Mouse (Mus musculus): ENCODE results near the gene Stx6.

Stx6 gene

GRCm38 (mm10) chr1:155236306-155237024, 78.0 kb downstream of the Stx6 start:
- DNase-seq: no peak

GRCm38 (mm10) chr1:155237390-155237789, 78.9 kb downstream of the Stx6 start:
- no peak for DNase-seq

GRCm38 (mm10) chr1:155238126-155238525, 79.6 kb downstream of the Stx6 start:
- DNase-seq: no peak

GRCm38 (mm10) chr1:155239169-155239568, 80.7 kb downstream of the Stx6 start:
- DNase-seq: no peak

- no peak for DNase-seq
Observed at GRCm38 (mm10) chr1:155239962-155240717, 81.6 kb downstream of the Stx6 start.

- no peak for DNase-seq
Observed at GRCm38 (mm10) chr1:155241701-155242487, 83.4 kb downstream of the Stx6 start.

- DNase-seq: no peak
Observed at GRCm38 (mm10) chr1:155242488-155242745, 83.9 kb downstream of the Stx6 start.

GRCm38 (mm10) chr1:155243797-155244770, 85.6 kb downstream of the Stx6 start, which contains the start of gene BC034090:
TSS of gene BC034090 (minus strand) at chr1:155244444.
- DNase-seq: no peak

- DNase-seq: no peak
Observed at GRCm38 (mm10) chr1:155244771-155245211, 86.3 kb downstream of the Stx6 start.

GRCm38 (mm10) chr1:155245516-155245915, 87.0 kb downstream of the Stx6 start:
- no peak for DNase-seq

GRCm38 (mm10) chr1:155247441-155247840, 88.9 kb downstream of the Stx6 start:
- no peak for DNase-seq

- DNase-seq: no peak
Observed at GRCm38 (mm10) chr1:155248041-155248440, 89.5 kb downstream of the Stx6 start.

GRCm38 (mm10) chr1:155249896-155250295, 91.4 kb downstream of the Stx6 start:
- no peak for DNase-seq

GRCm38 (mm10) chr1:155250531-155251135, 92.1 kb downstream of the Stx6 start:
- DNase-seq: no peak

GRCm38 (mm10) chr1:155251596-155251995, 93.1 kb downstream of the Stx6 start:
- DNase-seq: no peak

GRCm38 (mm10) chr1:155252631-155253121, 94.2 kb downstream of the Stx6 start:
- no peak for DNase-seq

GRCm38 (mm10) chr1:155253126-155253525, 94.6 kb downstream of the Stx6 start:
- no peak for DNase-seq

- no peak for DNase-seq
Observed at GRCm38 (mm10) chr1:155254309-155254708, 95.8 kb downstream of the Stx6 start.

Measured in thymus, adult 18-20 months (tissue).